Comparison of ENCODE assay signal across 32 mouse cellular contexts in genomic region chr6:135674380-135674779, GRCm38 (mm10).
A peak's percentile ranks its signal among the peaks of the same experiment; 100 is the strongest.
DNase-seq lines count a peak whose midpoint lies in the region; ATAC-seq and TF ChIP-seq lines count a peak whose summit lies in the region.
"Had no signal": no experiment of that assay in that cellular context is flagged by ENCODE, and none has a peak within 500 bp of the region (broad histone marks: within the 10 kb centered on the region; RNA-seq: fewer than 3 reads in every experiment).

No protein-coding gene starts in this region.

- H3K4me3 ChIP-seq in heart, embryonic 12.5 days: no peak overlapping the region
- no peak overlapping the region for H3K4me3 ChIP-seq in lung, embryonic 14.5 days (ENCODE audit: low read depth, low read length)
- H3K4me3 ChIP-seq in stomach, embryonic 14.5 days (ENCODE audit: low read depth, low read length): no peak overlapping the region
- no peak overlapping the region for H3K4me3 ChIP-seq in stomach, postnatal 0 days (ENCODE audit: low read depth, low read length)
- H3K4me3 ChIP-seq: embryonic facial prominence, embryonic 13.5 days; erythroblast, embryonic 14.5 days; gastrocnemius, adult 2 months; hindbrain, embryonic 13.5 days; kidney, embryonic 15.5 days; layer of hippocampus, adult 2 months; left cerebral cortex, adult 2 months; limb, embryonic 12.5 days; megakaryocyte, embryonic 14.5 days; midbrain, embryonic 12.5 days; myocyte; neural tube, embryonic 12.5 days had no signal

- H3K9me3 ChIP-seq in heart, embryonic 12.5 days (replicated peaks): no peaks in the 10 kb centered on the region
- H3K9me3 ChIP-seq in lung, embryonic 14.5 days (ENCODE audit: low read depth, low read length): 0 out of 2 replicates have a peak, but pooled peaks cover 2% of the 10 kb centered on the region
- 0 out of 2 replicates have a peak, but pooled peaks cover 5% of the 10 kb centered on the region for H3K9me3 ChIP-seq in stomach, embryonic 14.5 days (ENCODE audit: control insufficient read depth, low read depth, low read length)
- H3K9me3 ChIP-seq in stomach, postnatal 0 days (ENCODE audit: control insufficient read depth, low read length): no peaks in the 10 kb centered on the region
- H3K9me3 ChIP-seq: embryonic facial prominence, embryonic 13.5 days; kidney, embryonic 15.5 days; limb, embryonic 12.5 days; midbrain, embryonic 12.5 days; neural tube, embryonic 12.5 days had no signal

- H3K4me1 ChIP-seq in heart, embryonic 12.5 days (replicated peaks): 0 out of 2 replicates have a peak, but pooled peaks cover 3% of the 10 kb centered on the region
- H3K4me1 ChIP-seq in lung, embryonic 14.5 days (ENCODE audit: insufficient read depth): no peaks in the 10 kb centered on the region
- no peaks in the 10 kb centered on the region for H3K4me1 ChIP-seq in stomach, embryonic 14.5 days (ENCODE audit: control insufficient read depth, insufficient read depth, low read length)
- no peaks in the 10 kb centered on the region for H3K4me1 ChIP-seq in stomach, postnatal 0 days (replicated peaks; ENCODE audit: control insufficient read depth, insufficient read depth)
- H3K4me1 ChIP-seq: embryonic facial prominence, embryonic 13.5 days; hindbrain, embryonic 13.5 days; kidney, embryonic 15.5 days; limb, embryonic 12.5 days; megakaryocyte, embryonic 14.5 days; midbrain, embryonic 12.5 days; neural tube, embryonic 12.5 days had no signal

- ATAC-seq in heart, embryonic 12.5 days (ENCODE audit: insufficient number of reproducible peaks, low FRiP score): peak; percentile 55; the same call in 1 of the 2 replicates
- ATAC-seq in lung, embryonic 14.5 days (ENCODE audit: insufficient read depth): peak; percentile 76; the same call in 1 of the 2 replicates
- ATAC-seq in stomach, embryonic 14.5 days (ENCODE audit: insufficient number of reproducible peaks, insufficient read depth, low FRiP score, low read depth): 0 out of 2 replicates have a peak, but pooled peaks have one; percentile 42
- ATAC-seq in stomach, postnatal 0 days (ENCODE audit: low FRiP score, low TSS enrichment): no peak
- ATAC-seq: forebrain, embryonic 16.5 days; Patski had no signal

- no peaks in the 10 kb centered on the region for H3K36me3 ChIP-seq in heart, embryonic 12.5 days
- no peaks in the 10 kb centered on the region for H3K36me3 ChIP-seq in lung, embryonic 14.5 days (ENCODE audit: insufficient read depth)
- H3K36me3 ChIP-seq in stomach, embryonic 14.5 days (ENCODE audit: control insufficient read depth, insufficient read depth, low read length): no peaks in the 10 kb centered on the region
- H3K36me3 ChIP-seq in stomach, postnatal 0 days (ENCODE audit: control insufficient read depth, insufficient read depth, low read length): no peaks in the 10 kb centered on the region
- H3K36me3 ChIP-seq: embryonic facial prominence, embryonic 13.5 days; hindbrain, embryonic 13.5 days; kidney, embryonic 15.5 days; limb, embryonic 12.5 days; midbrain, embryonic 12.5 days; neural tube, embryonic 12.5 days had no signal

- 32% methylated on average over 4 of the region's 4 CpGs for WGBS in heart, embryonic 12.5 days
- 13% methylated on average over 4 of the region's 4 CpGs for WGBS in lung, embryonic 14.5 days
- WGBS in stomach, embryonic 14.5 days: 23% methylated on average over 4 of the region's 4 CpGs
- 12% methylated on average over 4 of the region's 4 CpGs for WGBS in stomach, postnatal 0 days

- H3K27me3 ChIP-seq in heart, embryonic 12.5 days (replicated peaks): no peaks in the 10 kb centered on the region
- no peaks in the 10 kb centered on the region for H3K27me3 ChIP-seq in lung, embryonic 14.5 days (ENCODE audit: insufficient read depth, low read length)
- H3K27me3 ChIP-seq in stomach, embryonic 14.5 days (ENCODE audit: control insufficient read depth, insufficient read depth, low read length): no peaks in the 10 kb centered on the region
- H3K27me3 ChIP-seq in stomach, postnatal 0 days (ENCODE audit: control insufficient read depth, insufficient read depth, low read length): no peaks in the 10 kb centered on the region
- H3K27me3 ChIP-seq: embryonic facial prominence, embryonic 13.5 days; hindbrain, embryonic 13.5 days; kidney, embryonic 15.5 days; limb, embryonic 12.5 days; megakaryocyte, embryonic 14.5 days; midbrain, embryonic 12.5 days; neural tube, embryonic 12.5 days; Patski had no signal

- no peak for TF ChIP-seq EP300 in stomach, postnatal 0 days (optimal IDR thresholded peaks at IDR 0.05)

- H3K9ac ChIP-seq in heart, embryonic 12.5 days: no peak overlapping the region
- H3K9ac ChIP-seq in lung, embryonic 14.5 days: no peak overlapping the region
- H3K9ac ChIP-seq in stomach, embryonic 14.5 days (replicated peaks; ENCODE audit: low read depth, low read length): no peak overlapping the region
- H3K9ac ChIP-seq in stomach, postnatal 0 days (ENCODE audit: low read length): no peak overlapping the region
- H3K9ac ChIP-seq: embryonic facial prominence, embryonic 13.5 days; hindbrain, embryonic 13.5 days; kidney, embryonic 15.5 days; limb, embryonic 12.5 days; midbrain, embryonic 12.5 days; neural tube, embryonic 12.5 days had no signal

- H3K27ac ChIP-seq in heart, embryonic 12.5 days (ENCODE audit: poor library complexity, severe bottlenecking): no peak overlapping the region
- no peak overlapping the region for H3K27ac ChIP-seq in lung, embryonic 14.5 days (ENCODE audit: low read depth)
- H3K27ac ChIP-seq in stomach, embryonic 14.5 days (ENCODE audit: low read length): no peak overlapping the region
- H3K27ac ChIP-seq in stomach, postnatal 0 days (replicated peaks): no peak overlapping the region
- H3K27ac ChIP-seq: embryonic facial prominence, embryonic 13.5 days; gastrocnemius, adult 2 months; hindbrain, embryonic 13.5 days; kidney, embryonic 15.5 days; layer of hippocampus, adult 2 months; left cerebral cortex, adult 2 months; limb, embryonic 12.5 days; midbrain, embryonic 12.5 days; neural tube, embryonic 12.5 days had no signal

- H3K4me2 ChIP-seq in heart, embryonic 12.5 days: no peak overlapping the region
- H3K4me2 ChIP-seq in lung, embryonic 14.5 days: no peak overlapping the region
- H3K4me2 ChIP-seq in stomach, embryonic 14.5 days (replicated peaks; ENCODE audit: low read depth, low read length): no peak overlapping the region
- no peak overlapping the region for H3K4me2 ChIP-seq in stomach, postnatal 0 days (replicated peaks; ENCODE audit: low read depth)
- H3K4me2 ChIP-seq: embryonic facial prominence, embryonic 13.5 days; hindbrain, embryonic 13.5 days; kidney, embryonic 15.5 days; limb, embryonic 12.5 days; liver, embryonic 11.5 days; midbrain, embryonic 12.5 days; neural tube, embryonic 12.5 days had no signal

- DNase-seq in heart, adult 11 months: no peak
- peak; percentile 74 for DNase-seq in lung, embryonic 14.5 days
- DNase-seq in lung, postnatal 10 days: no peak
- no peak for DNase-seq in stomach, postnatal 0 days (ENCODE audit: low spot score)
- no peak for DNase-seq in kidney, postnatal 10 days
- DNase-seq: adrenal gland, postnatal 10 days; cerebellum, adult 8-10 months; cerebellum, postnatal 25 days; gastrocnemius, adult 2 months; gastrocnemius, postnatal 36 days; heart, postnatal 4 days; kidney, adult 18-20 months; kidney, postnatal 36 days; right cerebral cortex, adult 18-20 months; spleen, adult 18-20 months; thymus, postnatal 14 days had no signal

- TF ChIP-seq CTCF in lung, embryonic 14.5 days (IDR thresholded peaks at IDR 0.05; ENCODE audit: low read depth): no peak
- no peak for TF ChIP-seq CTCF in stomach, postnatal 0 days (IDR thresholded peaks at IDR 0.05; ENCODE audit: low read depth)
